Mouse (Mus musculus) kidney, adult 2 months (tissue): Measurements from ENCODE around the gene Vmn1r103.
"Not testable (repeated sequence)": the region's sequence is repeated elsewhere in the genome, so short reads cannot be mapped to it uniquely, and the experiment has no call there.

Source experiments
- CTCF ChIP-seq: fragments of 200-500 bp; conservative IDR thresholded peaks from 2 replicates; pipeline ENCODE4 v1.5.1; 2011; ENCODE audit warnings: low read depth, mild to moderate bottlenecking, control low read depth, low read length, moderate library complexity, mixed read lengths; ENCODE audit not compliant: insufficient read depth, insufficient read length
- POLR2A ChIP-seq: fragments of 200-500 bp; IDR thresholded peaks from one replicate; pipeline ENCODE4 v1.6.1; 2011; ENCODE audit warnings: low read depth, low read length, control low read depth

DNA sequence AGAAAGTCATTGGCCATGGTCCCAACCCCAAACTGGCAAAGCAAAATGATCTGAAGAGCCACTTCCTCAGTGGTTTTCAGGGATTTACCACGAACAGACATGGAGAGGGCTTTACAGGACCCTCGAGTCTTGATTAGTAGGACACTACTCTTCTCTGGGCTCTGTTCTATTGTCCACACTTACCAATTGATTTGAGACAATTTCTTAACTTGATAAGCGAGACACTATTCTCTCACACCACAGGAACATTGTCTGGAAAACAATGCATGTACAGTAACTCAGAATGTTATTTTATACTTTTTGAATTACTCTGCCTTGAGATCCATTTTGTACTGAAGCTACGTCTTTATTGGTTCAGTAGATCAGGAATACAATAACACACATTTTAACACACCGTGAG, 35.5 kb downstream of the Vmn1r103 start, which contains the start of gene Gm10670:
- not testable (repeated sequence) for TF ChIP-seq CTCF, POLR2A
